Mouse (Mus musculus): ENCODE results near the gene Rpl7a. TPM values are rescaled to one million over a fixed set of nuclear protein-coding genes. Genes with fewer than 3 reads are reported as not detected.

Gene Rpl7a
- 643 and 1,211 TPM in 2 replicates for polyA plus RNA-seq (2012; rRNA removed; ENCODE audit: low replicate concordance)

GRCm38 (mm10) chr2:26910124-26910993, at the start of gene Rpl7a, which contains the start of gene Med22:
TSS of gene Rpl7a (plus strand) at chr2:26910764.
TSS of gene Med22 (minus strand) at chr2:26910677.

GRCm38 (mm10) chr2:26864879-26865278, 45.7 kb upstream of the Rpl7a start, which contains the start of gene Abo:
TSS of gene Abo (minus strand) at chr2:26864979.

GRCm38 (mm10) chr2:26902467-26903220, 7.9 kb upstream of the Rpl7a start, which contains the start of gene Surf6:
TSS of gene Surf6 (minus strand) at chr2:26902879.

GRCm38 (mm10) chr2:26915927-26916728, 5.6 kb downstream of the Rpl7a start, which contains the start of the genes Surf2 and Surf1:
TSS of gene Surf2 (plus strand) at chr2:26916367.
TSS of gene Surf1 (minus strand) at chr2:26916530.

GRCm38 (mm10) chr2:26933304-26934055, 22.9 kb downstream of the Rpl7a start, which contains the start of the genes Surf4 and Stkld1:
TSS of gene Surf4 (minus strand) at chr2:26933928.
TSS of gene Stkld1 (plus strand) at chr2:26934047.

Other genes starting within 250 kb of the Rpl7a start
- gene Lcn4, start 239.5 kb upstream of the Rpl7a start, polyA plus RNA-seq (2012; rRNA removed; ENCODE audit: low replicate concordance), result not detected in 2 replicates
- not detected in 2 replicates for gene Abo, start 45.8 kb upstream of the Rpl7a start, polyA plus RNA-seq (2012; rRNA removed; ENCODE audit: low replicate concordance)
- gene Surf6, start 7.9 kb upstream of the Rpl7a start, polyA plus RNA-seq (2012; rRNA removed; ENCODE audit: low replicate concordance), result 9.1 and 13.7 TPM in 2 replicates
- 45.2 and 57.1 TPM in 2 replicates for gene Med22, start 87 bp upstream of the Rpl7a start, polyA plus RNA-seq (2012; rRNA removed; ENCODE audit: low replicate concordance)
- gene Surf2, start 5.6 kb downstream of the Rpl7a start, polyA plus RNA-seq (2012; rRNA removed; ENCODE audit: low replicate concordance), result 30.7 and 39.1 TPM in 2 replicates
- 62.4 and 65.8 TPM in 2 replicates for gene Surf1, start 5.8 kb downstream of the Rpl7a start, polyA plus RNA-seq (2012; rRNA removed; ENCODE audit: low replicate concordance)
- gene Surf4, start 23.2 kb downstream of the Rpl7a start, polyA plus RNA-seq (2012; rRNA removed; ENCODE audit: low replicate concordance), result 277 and 296 TPM in 2 replicates
- 0.30 and 0.46 TPM in 2 replicates for gene Stkld1, start 23.3 kb downstream of the Rpl7a start, polyA plus RNA-seq (2012; rRNA removed; ENCODE audit: low replicate concordance)
- gene Rexo4, start 53.6 kb downstream of the Rpl7a start, polyA plus RNA-seq (2012; rRNA removed; ENCODE audit: low replicate concordance), result 17.8 and 35.4 TPM in 2 replicates
- 0.06 TPM in 1 of 2 replicates, not detected in the other for gene Adamts13, start 62.7 kb downstream of the Rpl7a start, polyA plus RNA-seq (2012; rRNA removed; ENCODE audit: low replicate concordance)
- 40.7 and 73.8 TPM in 2 replicates for gene Cacfd1, start 99.2 kb downstream of the Rpl7a start, polyA plus RNA-seq (2012; rRNA removed; ENCODE audit: low replicate concordance)
- gene Slc2a6, start 117.2 kb downstream of the Rpl7a start, polyA plus RNA-seq (2012; rRNA removed; ENCODE audit: low replicate concordance), result 2.8 and 8.1 TPM in 2 replicates
- gene Mymk, start 161.4 kb downstream of the Rpl7a start, polyA plus RNA-seq (2012; rRNA removed; ENCODE audit: low replicate concordance), result 0.19 TPM in 1 of 2 replicates, not detected in the other
- 3.9 and 8.9 TPM in 2 replicates for gene Adamtsl2, start 168.6 kb downstream of the Rpl7a start, polyA plus RNA-seq (2012; rRNA removed; ENCODE audit: low replicate concordance)
- 0.10 and 0.48 TPM in 2 replicates for gene Fam163b, start 231.7 kb downstream of the Rpl7a start, polyA plus RNA-seq (2012; rRNA removed; ENCODE audit: low replicate concordance)

Data from subcutaneous adipose tissue, adult 2 months (tissue).